Mouse (Mus musculus): ENCODE results near the gene Enah. TPM values are rescaled to one million over a fixed set of nuclear protein-coding genes. Genes with fewer than 3 reads are reported as not detected.

Gene Enah
- 43.3 and 45.6 TPM in 2 replicates for polyA plus RNA-seq (2016; fragmentation: Nextera tagmentation; extraction: Ambion mirVana)

GRCm38 (mm10) chr1:182019926-182020801 lies at the start of gene Enah:
TSS of gene Enah (minus strand) at chr1:182019990.
- Histone ChIP-seq H3K9ac (peak within 1 kb of the TSS; percentile 100), H3K27me3 (replicated peaks) (no peaks in the 10 kb centered on the region), H3K4me3 (peak within 1 kb of the TSS; percentile 95), H3K4me2 (replicated peaks) (peak within 1 kb of the TSS; percentile 71), H3K9me3 (no peaks in the 10 kb centered on the region), H3K36me3 (no peaks in the 10 kb centered on the region), H3K4me1 (peaks cover 23% of the 10 kb centered on the region), H3K27ac (peak within 1 kb of the TSS; percentile 99)
- peak; percentile 83 for ATAC-seq (ENCODE audit: low FRiP score, low read depth)
- under 1% methylated on average over 63 of the region's 109 CpGs for WGBS

- Histone ChIP-seq H3K4me1 (no peaks in the 10 kb centered on the region), H3K27ac (no peak overlapping the region), H3K36me3 (no peaks in the 10 kb centered on the region), H3K4me2 (replicated peaks) (no peak overlapping the region), H3K9ac (no peak overlapping the region), H3K4me3 (no peak overlapping the region), H3K9me3 (no peaks in the 10 kb centered on the region), H3K27me3 (replicated peaks) (no peaks in the 10 kb centered on the region)
- WGBS, result 90% methylated on average over 7 of the region's 7 CpGs
- no peak for ATAC-seq (ENCODE audit: low FRiP score, low read depth)
These were observed 48.3 kb upstream of the Enah start for GRCm38 (mm10) chr1:182068136-182068535.

GRCm38 (mm10) chr1:182066527-182067465 lies 47.0 kb upstream of the Enah start:
- Histone ChIP-seq H3K4me2 (replicated peaks) (no peak overlapping the region), H3K27ac (no peak overlapping the region), H3K9me3 (no peaks in the 10 kb centered on the region), H3K4me1 (no peaks in the 10 kb centered on the region), H3K9ac (no peak overlapping the region), H3K36me3 (no peaks in the 10 kb centered on the region), H3K4me3 (no peak overlapping the region), H3K27me3 (replicated peaks) (no peaks in the 10 kb centered on the region)
- 77% methylated on average over 9 of the region's 9 CpGs for WGBS
- ATAC-seq (ENCODE audit: low FRiP score, low read depth), result no peak

- H3K4me2 ChIP-seq (replicated peaks), result no peak overlapping the region
- H3K4me1 ChIP-seq, result no peaks in the 10 kb centered on the region
- no peak overlapping the region for H3K27ac ChIP-seq
- no peaks in the 10 kb centered on the region for H3K9me3 ChIP-seq
- ATAC-seq (ENCODE audit: low FRiP score, low read depth), result no peak
- WGBS, result 79% methylated on average over 8 of the region's 8 CpGs
- H3K9ac ChIP-seq, result no peak overlapping the region
- H3K36me3 ChIP-seq, result no peaks in the 10 kb centered on the region
- H3K4me3 ChIP-seq, result no peak overlapping the region
- H3K27me3 ChIP-seq (replicated peaks), result no peaks in the 10 kb centered on the region
These were observed 43.9 kb upstream of the Enah start for GRCm38 (mm10) chr1:182063716-182064115.

- 95% methylated on average over 8 of the region's 8 CpGs for WGBS
- Histone ChIP-seq H3K27me3 (replicated peaks) (no peaks in the 10 kb centered on the region), H3K4me1 (no peaks in the 10 kb centered on the region), H3K9me3 (no peaks in the 10 kb centered on the region), H3K9ac (no peak overlapping the region), H3K27ac (no peak overlapping the region), H3K4me2 (replicated peaks) (no peak overlapping the region), H3K4me3 (no peak overlapping the region), H3K36me3 (no peaks in the 10 kb centered on the region)
- ATAC-seq (ENCODE audit: low FRiP score, low read depth), result no peak
These were observed 43.0 kb upstream of the Enah start for GRCm38 (mm10) chr1:182062801-182063200.

- Histone ChIP-seq H3K9me3 (no peaks in the 10 kb centered on the region), H3K4me2 (replicated peaks) (no peak overlapping the region), H3K9ac (no peak overlapping the region), H3K27ac (no peak overlapping the region), H3K4me3 (no peak overlapping the region), H3K27me3 (replicated peaks) (no peaks in the 10 kb centered on the region), H3K4me1 (no peaks in the 10 kb centered on the region), H3K36me3 (no peaks in the 10 kb centered on the region)
- no peak for ATAC-seq (ENCODE audit: low FRiP score, low read depth)
- WGBS, result 98% methylated on average over 4 of the region's 4 CpGs
These were observed 41.4 kb upstream of the Enah start for GRCm38 (mm10) chr1:182061203-182061602.

GRCm38 (mm10) chr1:182059806-182060205 lies 40.0 kb upstream of the Enah start:
- Histone ChIP-seq H3K36me3 (no peaks in the 10 kb centered on the region), H3K4me3 (no peak overlapping the region), H3K27ac (no peak overlapping the region), H3K9me3 (no peaks in the 10 kb centered on the region), H3K4me1 (peaks cover 6% of the 10 kb centered on the region; the same call in 1 of the 2 replicates), H3K9ac (no peak overlapping the region), H3K27me3 (replicated peaks) (no peaks in the 10 kb centered on the region), H3K4me2 (replicated peaks) (no peak overlapping the region)
- 87% methylated on average over 5 of the region's 5 CpGs for WGBS
- no peak for ATAC-seq (ENCODE audit: low FRiP score, low read depth)

- Histone ChIP-seq H3K4me2 (replicated peaks) (no peak overlapping the region), H3K4me1 (peaks cover 6% of the 10 kb centered on the region; the same call in 1 of the 2 replicates), H3K9me3 (no peaks in the 10 kb centered on the region), H3K9ac (no peak overlapping the region), H3K4me3 (no peak overlapping the region), H3K27me3 (replicated peaks) (no peaks in the 10 kb centered on the region), H3K27ac (no peak overlapping the region), H3K36me3 (no peaks in the 10 kb centered on the region)
- no peak for ATAC-seq (ENCODE audit: low FRiP score, low read depth)
- WGBS, result 80% methylated on average over 6 of the region's 6 CpGs
These were observed 38.2 kb upstream of the Enah start for GRCm38 (mm10) chr1:182057998-182058397.

GRCm38 (mm10) chr1:182055122-182055521 lies 35.3 kb upstream of the Enah start:
- Histone ChIP-seq H3K9ac (no peak overlapping the region), H3K4me1 (peaks cover 6% of the 10 kb centered on the region; the same call in 1 of the 2 replicates), H3K27ac (no peak overlapping the region), H3K9me3 (no peaks in the 10 kb centered on the region), H3K4me2 (replicated peaks) (no peak overlapping the region), H3K27me3 (replicated peaks) (no peaks in the 10 kb centered on the region), H3K36me3 (no peaks in the 10 kb centered on the region), H3K4me3 (no peak overlapping the region)
- ATAC-seq (ENCODE audit: low FRiP score, low read depth), result no peak
- 45% methylated on average over 9 of the region's 9 CpGs for WGBS

GRCm38 (mm10) chr1:182054651-182055050 lies 34.9 kb upstream of the Enah start:
- ATAC-seq (ENCODE audit: low FRiP score, low read depth), result no peak
- Histone ChIP-seq H3K4me3 (no peak overlapping the region), H3K9ac (no peak overlapping the region), H3K36me3 (no peaks in the 10 kb centered on the region), H3K27me3 (replicated peaks) (no peaks in the 10 kb centered on the region), H3K4me2 (replicated peaks) (no peak overlapping the region), H3K4me1 (peaks cover 6% of the 10 kb centered on the region; the same call in 1 of the 2 replicates), H3K9me3 (no peaks in the 10 kb centered on the region), H3K27ac (no peak overlapping the region)
- WGBS, result 93% methylated on average over 6 of the region's 6 CpGs

GRCm38 (mm10) chr1:182052973-182053372 lies 33.2 kb upstream of the Enah start:
- no peak overlapping the region for H3K4me2 ChIP-seq (replicated peaks)
- 37% methylated on average over 10 of the region's 10 CpGs for WGBS
- H3K27ac ChIP-seq, result 0 out of 2 replicates have a peak overlapping the region, but pooled peaks have one; percentile 20
- no peaks in the 10 kb centered on the region for H3K36me3 ChIP-seq
- no peaks in the 10 kb centered on the region for H3K27me3 ChIP-seq (replicated peaks)
- no peak overlapping the region for H3K4me3 ChIP-seq
- no peak overlapping the region for H3K9ac ChIP-seq
- peaks cover 6% of the 10 kb centered on the region; the same call in 1 of the 2 replicates for H3K4me1 ChIP-seq
- H3K9me3 ChIP-seq, result no peaks in the 10 kb centered on the region
- ATAC-seq (ENCODE audit: low FRiP score, low read depth), result no peak

- 79% methylated on average over 7 of the region's 7 CpGs for whole genome bisulfite sequencing
- no peak overlapping the region for H3K4me2 ChIP-seq (replicated peaks)
- H3K9me3 ChIP-seq, result no peaks in the 10 kb centered on the region
- H3K9ac ChIP-seq, result no peak overlapping the region
- no peaks in the 10 kb centered on the region for H3K27me3 ChIP-seq (replicated peaks)
- peaks cover 6% of the 10 kb centered on the region; the same call in 1 of the 2 replicates for H3K4me1 ChIP-seq
- H3K27ac ChIP-seq, result no peak overlapping the region
- no peak overlapping the region for H3K4me3 ChIP-seq
- ATAC-seq (ENCODE audit: low FRiP score, low read depth), result no peak
- H3K36me3 ChIP-seq, result no peaks in the 10 kb centered on the region
These were observed 32.6 kb upstream of the Enah start for GRCm38 (mm10) chr1:182052385-182052784.

All from neural tube, embryonic 12.5 days (tissue).